Mouse (Mus musculus) lung, embryonic 14.5 days (tissue): ENCODE data around the gene Tns4. TPM values are rescaled to one million over a fixed set of nuclear protein-coding genes. Genes with fewer than 3 reads are reported as not detected.

Source experiments
- ATAC-seq: fragments of 200-750 bp; cut with Nextera tagmentation; 2 replicates; pipeline ENCODE4 v1.8.0; 2017; ENCODE audit warnings: mild to moderate bottlenecking, moderate TSS enrichment, moderate library complexity; ENCODE audit not compliant: insufficient read depth
- DNase-seq: peaks from one replicate; pipeline ENCODE4 v3.0.0-alpha.2; 2015
- H3K27ac ChIP-seq: fragments of 300-500 bp; sonication (generic); 2 replicates; pipeline ENCODE4 v1.5.1; 2014; ENCODE audit warnings: low read depth, mild to moderate bottlenecking, moderate library complexity
- H3K27me3 ChIP-seq: fragments of 300-500 bp; sonication (generic); 2 replicates; pipeline ENCODE4 v1.6.1; 2014; ENCODE audit warnings: low read length, control low read depth; ENCODE audit not compliant: insufficient read depth
- H3K36me3 ChIP-seq: fragments of 300-500 bp; sonication (generic); 2 replicates; pipeline ENCODE4 v1.6.1; 2014; ENCODE audit warnings: control low read depth; ENCODE audit not compliant: insufficient read depth
- H3K4me1 ChIP-seq: fragments of 300-500 bp; sonication (generic); 2 replicates; pipeline ENCODE4 v1.6.1; 2014; ENCODE audit warnings: antibody characterized with exemption, control low read depth; ENCODE audit not compliant: insufficient read depth
- H3K4me2 ChIP-seq: fragments of 300-500 bp; sonication (generic); 2 replicates; pipeline ENCODE4 v1.6.1; 2014; ENCODE audit warnings: mild to moderate bottlenecking
- H3K4me3 ChIP-seq: fragments of 300-500 bp; sonication (generic); 2 replicates; pipeline ENCODE4 v1.5.1; 2014; ENCODE audit warnings: low read depth, low read length
- H3K9ac ChIP-seq: fragments of 300-500 bp; sonication (generic); 2 replicates; pipeline ENCODE4 v1.6.1; 2014
- H3K9me3 ChIP-seq: fragments of 300-500 bp; sonication (generic); 2 replicates; pipeline ENCODE4 v1.6.1; 2016; ENCODE audit warnings: low read depth, low read length, control low read depth
- CTCF ChIP-seq: IDR thresholded peaks from 2 replicates; pipeline ENCODE4 v1.5.1; 2016; ENCODE audit warnings: antibody characterized with exemption, low read depth
- WGBS: fragments of 180-500 bp; shearing (Covaris S2); extraction: QIAGEN DNeasy Blood & Tissue Kit; methylation state at CpG from one replicate; pipeline ENCODE4 v1.1.7; 2014; 5-methylcytosine and 5-hydroxymethylcytosine counted together
- polyA plus RNA-seq: library from polyadenylated mRNA; unstranded; fragments of >200 nt; fragmentation: Nextera tagmentation; extraction: Ambion mirVana; gene quantifications from 2 replicates; pipeline ENCODE4 v1.2.1, GENCODE M21; 2014

Tns4 gene
- polyA plus RNA-seq, 1 experiment from 2014 or later: 0.47 TPM

DNA sequence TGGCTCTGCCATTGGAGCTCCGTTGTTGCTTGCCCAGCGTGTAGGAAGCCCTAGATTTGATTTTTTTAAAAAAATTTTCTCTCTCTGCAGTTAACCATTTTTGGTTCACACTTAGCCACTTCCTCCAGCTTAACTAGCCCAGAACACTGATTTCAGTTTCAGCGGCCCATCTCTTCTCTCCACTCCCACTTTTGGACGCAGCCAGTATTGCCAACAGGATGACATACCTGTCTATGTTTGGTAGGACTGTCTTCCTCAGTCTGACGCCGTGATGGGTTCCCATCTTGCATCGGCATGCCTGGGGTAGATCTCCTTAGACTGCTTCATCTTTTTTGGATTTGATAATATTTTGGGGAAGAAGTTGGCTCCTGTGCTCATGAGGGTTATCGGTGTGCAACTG lies 1.3 kb upstream of the Tns4 start:
- WGBS: 92% methylated on average over 8 of the region's 8 CpGs

DNA sequence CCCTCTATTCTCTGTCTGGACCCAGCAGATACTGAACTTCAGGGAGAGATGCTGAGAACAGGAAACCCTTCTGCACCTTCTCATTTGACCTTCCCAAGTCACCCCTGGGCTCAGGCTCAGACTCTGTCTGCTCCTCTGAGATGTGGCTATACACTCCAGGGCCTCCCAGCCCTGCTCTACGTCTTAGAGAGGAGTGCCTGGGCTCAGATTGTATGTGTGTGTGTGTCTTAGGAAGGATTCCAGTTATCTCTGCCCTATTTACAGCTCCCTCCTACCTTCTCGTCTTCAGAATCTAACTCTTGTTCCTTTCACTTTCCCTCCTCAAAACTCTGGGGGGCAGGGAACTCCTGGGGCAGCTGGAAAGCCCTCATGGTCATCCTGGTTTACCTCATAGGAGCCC lies 620 bp downstream of the Tns4 start:
- Histone ChIP-seq H3K9ac (no peak overlapping the region), H3K4me3 (no peak overlapping the region), H3K4me1 (no peaks in the 10 kb centered on the region), H3K27me3 (no peaks in the 10 kb centered on the region), H3K36me3 (no peaks in the 10 kb centered on the region), H3K9me3 (no peaks in the 10 kb centered on the region), H3K4me2 (no peak overlapping the region), H3K27ac (no peak overlapping the region)
- ATAC-seq: no peak
- DNase-seq: no peak
- WGBS: 33% methylated on average over 2 of the region's 2 CpGs
- no peak for TF ChIP-seq CTCF

More for the DNA sequence above, 1.3 kb upstream of the Tns4 start:
- no peak for TF ChIP-seq CTCF
- no peak for DNase-seq
- H3K9ac ChIP-seq: no peak overlapping the region
- H3K36me3 ChIP-seq: no peaks in the 10 kb centered on the region
- ATAC-seq: no peak
- no peaks in the 10 kb centered on the region for H3K9me3 ChIP-seq
- no peaks in the 10 kb centered on the region for H3K4me1 ChIP-seq
- no peak overlapping the region for H3K27ac ChIP-seq
- H3K4me2 ChIP-seq: no peak overlapping the region
- H3K4me3 ChIP-seq: no peak overlapping the region
- no peaks in the 10 kb centered on the region for H3K27me3 ChIP-seq

DNA sequence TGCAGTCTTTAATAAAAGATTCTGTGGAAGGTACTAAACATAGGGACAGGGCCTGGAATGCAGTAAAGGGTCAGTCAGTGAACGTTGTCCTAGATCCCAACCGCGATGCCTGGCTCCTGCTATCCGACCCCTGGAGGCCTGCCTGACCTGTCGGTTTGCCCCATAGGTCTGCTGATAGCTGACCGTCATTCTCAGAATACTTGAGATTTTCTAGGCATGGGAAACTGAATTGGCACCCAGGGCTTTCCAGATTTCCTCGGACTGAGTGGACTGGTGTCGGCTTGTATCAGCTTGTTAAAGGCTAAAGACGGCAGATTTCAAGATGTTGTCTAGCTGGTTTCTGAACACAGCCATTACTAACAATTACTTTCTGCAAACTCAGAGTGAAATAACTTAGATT lies 4.7 kb downstream of the Tns4 start:
- TF ChIP-seq CTCF: no peak
- no peak overlapping the region for H3K9ac ChIP-seq
- no peak for DNase-seq
- no peak overlapping the region for H3K27ac ChIP-seq
- no peaks in the 10 kb centered on the region for H3K36me3 ChIP-seq
- no peaks in the 10 kb centered on the region for H3K27me3 ChIP-seq
- no peaks in the 10 kb centered on the region for H3K9me3 ChIP-seq
- H3K4me2 ChIP-seq: no peak overlapping the region
- no peak overlapping the region for H3K4me3 ChIP-seq
- no peak for ATAC-seq
- 66% methylated on average over 9 of the region's 9 CpGs for WGBS
- H3K4me1 ChIP-seq: no peaks in the 10 kb centered on the region

DNA sequence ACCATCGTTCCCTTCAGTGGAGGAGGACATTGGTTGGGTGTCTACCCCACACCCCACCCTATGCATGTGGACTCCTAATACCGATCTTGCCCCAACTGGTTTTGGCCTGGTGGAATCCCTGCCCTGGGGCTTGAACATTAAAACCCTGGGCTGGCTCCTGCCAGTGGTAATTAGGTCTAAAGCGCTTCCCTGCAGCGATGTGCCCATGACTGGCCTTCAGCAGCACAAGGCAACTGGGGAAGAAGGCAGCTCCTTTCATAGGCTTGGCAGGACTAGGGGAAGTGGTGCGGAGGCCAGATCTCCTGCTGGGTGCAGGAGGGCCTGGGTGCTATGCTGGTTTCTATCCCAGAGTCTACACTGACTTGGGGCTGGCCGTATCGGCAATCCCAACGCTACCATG lies 5.6 kb downstream of the Tns4 start:
- H3K9ac ChIP-seq: no peak overlapping the region
- H3K4me3 ChIP-seq: no peak overlapping the region
- H3K27me3 ChIP-seq: no peaks in the 10 kb centered on the region
- H3K4me1 ChIP-seq: no peaks in the 10 kb centered on the region
- ATAC-seq: no peak
- 84% methylated on average over 8 of the region's 8 CpGs for WGBS
- no peak overlapping the region for H3K27ac ChIP-seq
- H3K4me2 ChIP-seq: no peak overlapping the region
- no peak for DNase-seq
- H3K36me3 ChIP-seq: no peaks in the 10 kb centered on the region
- H3K9me3 ChIP-seq: no peaks in the 10 kb centered on the region
- no peak for TF ChIP-seq CTCF

DNA sequence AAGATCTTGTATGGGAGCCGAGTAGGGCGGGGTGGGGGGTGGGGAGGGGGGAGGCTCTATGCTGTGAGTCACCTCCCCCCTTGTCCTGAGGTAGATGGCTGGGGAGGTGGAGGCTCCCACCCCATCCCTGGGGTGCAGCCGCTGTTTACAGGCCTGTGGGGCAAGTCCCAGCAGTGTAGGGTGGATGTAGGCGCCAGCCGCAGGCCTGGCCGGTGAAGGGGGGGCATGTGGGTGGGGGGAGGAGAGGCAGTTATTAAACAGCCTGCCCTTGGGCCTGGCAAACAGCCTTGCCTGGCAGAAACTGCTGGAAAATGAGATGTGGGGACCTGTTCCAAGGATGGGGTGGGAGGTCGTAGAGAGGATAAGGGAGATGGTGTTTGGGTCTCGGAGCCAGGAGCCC lies 7.0 kb downstream of the Tns4 start:
- no peak overlapping the region for H3K27ac ChIP-seq
- ATAC-seq (no peak), DNase-seq (no peak)
- H3K4me1 ChIP-seq: no peaks in the 10 kb centered on the region
- H3K9ac ChIP-seq: no peak overlapping the region
- H3K4me3 ChIP-seq: no peak overlapping the region
- H3K4me2 ChIP-seq: no peak overlapping the region
- no peaks in the 10 kb centered on the region for H3K36me3 ChIP-seq
- no peaks in the 10 kb centered on the region for H3K27me3 ChIP-seq
- WGBS: 69% methylated on average over 8 of the region's 8 CpGs
- TF ChIP-seq CTCF: no peak
- no peaks in the 10 kb centered on the region for H3K9me3 ChIP-seq

DNA sequence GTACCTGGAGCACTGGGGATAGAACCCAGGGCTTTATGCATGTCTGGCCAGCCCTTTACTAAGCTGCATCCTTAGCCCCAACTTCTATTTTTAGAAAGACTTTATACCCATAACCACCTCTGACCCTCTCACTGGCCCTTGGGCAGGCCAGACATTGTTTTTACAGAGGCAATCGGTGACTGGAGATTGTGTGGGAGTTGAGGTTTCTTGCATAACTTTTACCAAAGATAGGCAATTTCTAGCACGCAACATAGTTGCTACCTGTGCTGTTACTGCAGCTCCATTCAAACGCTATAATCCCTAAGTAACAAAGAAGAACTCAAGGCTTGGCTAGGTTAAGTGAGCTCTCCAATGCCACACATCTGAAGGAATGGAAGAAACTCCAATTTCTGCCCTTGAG lies 7.5 kb downstream of the Tns4 start:
- 64% methylated on average over 3 of the region's 3 CpGs for WGBS
- no peak for ATAC-seq
- TF ChIP-seq CTCF: no peak
- Histone ChIP-seq H3K4me3 (no peak overlapping the region), H3K4me2 (no peak overlapping the region), H3K27me3 (no peaks in the 10 kb centered on the region), H3K9ac (no peak overlapping the region), H3K4me1 (no peaks in the 10 kb centered on the region), H3K27ac (no peak overlapping the region), H3K36me3 (no peaks in the 10 kb centered on the region), H3K9me3 (no peaks in the 10 kb centered on the region)
- no peak for DNase-seq

DNA sequence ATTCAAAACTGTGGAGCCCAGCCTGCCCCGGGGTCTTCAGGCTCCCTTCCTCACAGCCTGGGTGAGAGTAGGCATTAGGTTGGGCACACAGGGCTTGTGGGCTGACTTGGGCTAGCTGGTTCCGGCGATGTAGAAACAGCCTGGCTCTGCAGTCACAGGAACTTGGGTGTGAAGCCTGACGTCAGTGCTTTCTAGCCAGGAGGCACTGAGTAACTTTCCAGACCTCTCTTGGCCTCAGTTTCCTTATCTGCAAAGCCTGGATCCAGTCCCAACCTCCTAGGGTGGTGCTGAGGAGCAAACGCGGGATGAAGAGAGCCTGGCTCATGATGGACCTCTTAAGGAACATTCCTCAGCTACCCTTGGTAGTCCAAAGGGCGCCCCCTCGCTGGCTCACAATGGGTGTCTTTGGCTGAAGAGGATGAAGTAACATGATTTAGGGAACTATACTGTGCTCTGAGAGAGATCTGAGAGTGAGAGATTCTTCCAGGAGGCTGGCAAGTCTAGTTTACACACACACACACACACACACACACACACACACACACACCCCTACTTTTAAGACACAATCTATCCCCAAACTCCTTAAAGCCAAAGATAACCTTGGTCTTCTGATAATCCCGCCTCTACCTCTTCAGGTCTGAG lies 8.1 kb downstream of the Tns4 start:
- Histone ChIP-seq H3K9me3 (no peaks in the 10 kb centered on the region), H3K4me1 (no peaks in the 10 kb centered on the region)
- WGBS: 74% methylated on average over 9 of the region's 9 CpGs

More for the DNA sequence above, 8.1 kb downstream of the Tns4 start:
- ATAC-seq (no peak), DNase-seq (no peak)
- no peak for TF ChIP-seq CTCF
- no peak overlapping the region for H3K9ac ChIP-seq
- no peak overlapping the region for H3K4me3 ChIP-seq
- no peak overlapping the region for H3K27ac ChIP-seq
- H3K36me3 ChIP-seq: no peaks in the 10 kb centered on the region
- no peaks in the 10 kb centered on the region for H3K27me3 ChIP-seq
- H3K4me2 ChIP-seq: no peak overlapping the region
